Mouse (Mus musculus) hindbrain, embryonic 12.5 days (tissue): ENCODE measurements around the gene Gm973. TPM values are rescaled to one million over a fixed set of nuclear protein-coding genes. Genes with fewer than 3 reads are reported as not detected.

Experiments
- ATAC-seq: fragments of 200-750 bp; cut with Nextera tagmentation; 2 replicates; pipeline ENCODE4 v1.8.0; 2017; ENCODE audit warnings: moderate TSS enrichment; ENCODE audit not compliant: low FRiP score
- H3K27ac ChIP-seq: fragments of 300-500 bp; sonication (generic); 2 replicates; pipeline ENCODE4 v1.5.1; 2016; ENCODE audit warnings: mild to moderate bottlenecking
- H3K27me3 ChIP-seq: fragments of 300-500 bp; sonication (generic); 2 replicates; pipeline ENCODE4 v1.6.1; 2016; ENCODE audit warnings: mild to moderate bottlenecking
- H3K36me3 ChIP-seq: fragments of 300-500 bp; sonication (generic); 2 replicates; pipeline ENCODE4 v1.6.1; 2016; ENCODE audit warnings: mild to moderate bottlenecking
- H3K4me1 ChIP-seq: fragments of 300-500 bp; sonication (generic); 2 replicates; pipeline ENCODE4 v1.6.1; 2016
- H3K4me2 ChIP-seq: fragments of 300-500 bp; sonication (generic); replicated peaks from 2 replicates; pipeline ENCODE4 v1.6.1; 2016; ENCODE audit warnings: mild to moderate bottlenecking
- H3K4me3 ChIP-seq: fragments of 300-500 bp; sonication (generic); 2 replicates; pipeline ENCODE4 v1.5.1; 2016; ENCODE audit warnings: mild to moderate bottlenecking
- H3K9ac ChIP-seq: fragments of 300-500 bp; sonication (generic); 2 replicates; pipeline ENCODE4 v1.6.1; 2016; ENCODE audit warnings: mild to moderate bottlenecking, moderate library complexity
- H3K9me3 ChIP-seq: fragments of 300-500 bp; sonication (generic); replicated peaks from 2 replicates; pipeline ENCODE4 v1.6.1; 2016; ENCODE audit warnings: mild to moderate bottlenecking
- WGBS: fragments of 180-500 bp; shearing (Covaris S2); methylation state at CpG from one replicate; pipeline ENCODE4 v1.1.7; 2016; 5-methylcytosine and 5-hydroxymethylcytosine counted together
- polyA plus RNA-seq: library from polyadenylated mRNA; unstranded; fragments of >200 nt; fragmentation: Nextera tagmentation; extraction: Ambion mirVana; gene quantifications from 2 replicates; pipeline ENCODE4 v1.2.1, GENCODE M21; 2016

Gm973 gene
- polyA plus RNA-seq, result 6.0 and 9.4 TPM in 2 replicates

DNA sequence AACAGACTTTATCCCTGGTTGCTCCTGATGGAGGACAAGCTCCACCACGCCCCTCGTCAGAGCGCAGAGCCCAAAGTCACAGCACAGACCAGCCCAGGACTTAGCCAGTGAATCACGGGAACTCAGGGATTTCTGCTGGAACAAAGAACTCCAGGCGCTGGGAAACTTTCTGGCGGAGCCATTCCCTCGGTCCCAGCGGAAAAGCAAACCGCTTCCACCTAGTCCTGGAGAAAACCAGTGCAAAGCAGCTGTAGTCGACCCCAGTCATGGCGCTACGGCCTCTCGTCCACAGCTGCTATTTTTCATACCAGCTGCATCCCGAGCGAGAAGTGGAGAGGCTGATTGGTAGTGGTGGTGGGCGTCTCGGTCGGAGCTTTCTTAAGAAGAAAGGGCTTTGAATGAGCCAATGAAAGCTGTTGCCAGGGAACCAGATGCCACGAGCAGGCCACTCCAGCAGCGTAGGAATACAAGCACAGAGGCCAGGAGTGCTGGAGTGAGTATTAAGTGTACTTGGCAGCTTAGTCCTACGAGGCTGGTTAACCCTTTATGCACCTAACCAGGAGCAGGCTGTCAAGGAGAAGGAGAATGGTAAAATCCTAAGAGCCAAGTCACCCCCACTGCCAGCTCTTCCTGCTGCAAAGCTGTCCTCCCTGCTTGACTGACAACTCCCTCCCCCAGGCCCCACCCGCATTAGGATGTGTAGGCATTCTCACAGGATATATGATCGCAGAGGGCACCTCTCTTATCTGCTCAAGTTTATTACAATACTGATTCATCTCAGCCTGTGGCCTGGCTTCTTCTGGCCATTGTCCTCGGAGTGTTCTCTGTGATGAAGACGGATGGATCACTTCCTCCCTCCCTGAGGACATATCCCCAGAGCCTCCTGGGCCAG is at the start of gene Gm973:
Gene Gm973 (plus strand): TSS at position 239 of the 892 bp plus-strand sequence.
- peak within 1 kb of the TSS; percentile 95 for H3K27ac ChIP-seq
- H3K9ac ChIP-seq, result peak within 1 kb of the TSS; percentile 43
- peak within 1 kb of the TSS; percentile 55 for H3K4me2 ChIP-seq
- peak; percentile 94 for ATAC-seq
- 3% methylated on average over 25 of the region's 25 CpGs for WGBS
- peak within 1 kb of the TSS; percentile 31 for H3K4me3 ChIP-seq
- no peaks in the 10 kb centered on the region for H3K9me3 ChIP-seq
- H3K36me3 ChIP-seq, result no peaks in the 10 kb centered on the region
- no peaks in the 10 kb centered on the region for H3K27me3 ChIP-seq
- H3K4me1 ChIP-seq, result peaks cover 37% of the 10 kb centered on the region

DNA sequence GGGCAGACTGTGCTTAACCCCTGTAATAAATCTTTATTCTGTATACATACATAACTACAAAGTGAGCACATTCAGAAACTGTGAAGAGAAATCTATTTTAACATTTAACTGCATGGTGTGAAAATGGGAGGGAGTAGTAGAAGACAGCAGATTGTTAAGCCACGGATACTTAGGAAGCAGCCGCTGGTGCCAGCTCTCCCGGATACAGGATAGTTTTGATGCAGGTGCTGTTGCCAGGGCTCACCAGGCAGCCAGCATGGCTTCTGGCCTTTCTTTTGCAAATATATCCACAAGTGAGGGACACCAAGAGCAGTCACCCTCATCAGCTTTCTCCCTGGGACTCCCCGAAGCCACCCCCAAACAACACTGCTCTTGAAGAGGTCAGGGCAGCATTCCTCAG is 46.9 kb upstream of the Gm973 start:
- Histone ChIP-seq H3K27ac (no peak overlapping the region), H3K27me3 (no peaks in the 10 kb centered on the region), H3K36me3 (no peaks in the 10 kb centered on the region), H3K4me1 (peaks cover 42% of the 10 kb centered on the region), H3K4me2 (no peak overlapping the region), H3K9ac (no peak overlapping the region), H3K4me3 (no peak overlapping the region), H3K9me3 (no peaks in the 10 kb centered on the region)
- 29% methylated on average over 4 of the region's 4 CpGs for WGBS
- no peak for ATAC-seq

DNA sequence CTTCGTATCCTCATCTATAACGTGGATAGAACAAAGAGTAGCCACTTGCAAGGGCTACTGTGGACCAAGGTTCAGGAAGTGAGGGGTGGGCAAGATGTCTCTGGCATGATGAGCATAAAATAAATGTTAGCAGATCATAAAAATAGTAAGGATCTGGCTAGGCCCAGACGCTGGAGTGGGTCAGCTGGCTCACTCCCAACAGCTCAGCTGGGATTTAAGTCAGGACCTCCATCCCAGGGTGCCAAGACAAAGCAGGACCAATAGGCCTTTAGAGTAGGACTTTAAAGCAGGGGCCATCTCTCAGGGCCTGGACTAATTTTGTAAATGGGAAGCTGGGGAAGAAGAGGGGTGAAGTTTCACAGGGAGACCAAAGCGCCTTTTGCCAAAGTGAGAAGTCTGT is 45.3 kb upstream of the Gm973 start:
- no peak overlapping the region for H3K4me3 ChIP-seq
- H3K27ac ChIP-seq, result no peak overlapping the region
- H3K27me3 ChIP-seq, result 0 out of 2 replicates have a peak, but pooled peaks cover 2% of the 10 kb centered on the region
- peaks cover 28% of the 10 kb centered on the region for H3K4me1 ChIP-seq
- H3K4me2 ChIP-seq, result no peak overlapping the region
- WGBS, result 47% methylated on average over 4 of the region's 4 CpGs
- H3K36me3 ChIP-seq, result no peaks in the 10 kb centered on the region
- no peak for ATAC-seq
- H3K9ac ChIP-seq, result no peak overlapping the region
- H3K9me3 ChIP-seq, result no peaks in the 10 kb centered on the region

DNA sequence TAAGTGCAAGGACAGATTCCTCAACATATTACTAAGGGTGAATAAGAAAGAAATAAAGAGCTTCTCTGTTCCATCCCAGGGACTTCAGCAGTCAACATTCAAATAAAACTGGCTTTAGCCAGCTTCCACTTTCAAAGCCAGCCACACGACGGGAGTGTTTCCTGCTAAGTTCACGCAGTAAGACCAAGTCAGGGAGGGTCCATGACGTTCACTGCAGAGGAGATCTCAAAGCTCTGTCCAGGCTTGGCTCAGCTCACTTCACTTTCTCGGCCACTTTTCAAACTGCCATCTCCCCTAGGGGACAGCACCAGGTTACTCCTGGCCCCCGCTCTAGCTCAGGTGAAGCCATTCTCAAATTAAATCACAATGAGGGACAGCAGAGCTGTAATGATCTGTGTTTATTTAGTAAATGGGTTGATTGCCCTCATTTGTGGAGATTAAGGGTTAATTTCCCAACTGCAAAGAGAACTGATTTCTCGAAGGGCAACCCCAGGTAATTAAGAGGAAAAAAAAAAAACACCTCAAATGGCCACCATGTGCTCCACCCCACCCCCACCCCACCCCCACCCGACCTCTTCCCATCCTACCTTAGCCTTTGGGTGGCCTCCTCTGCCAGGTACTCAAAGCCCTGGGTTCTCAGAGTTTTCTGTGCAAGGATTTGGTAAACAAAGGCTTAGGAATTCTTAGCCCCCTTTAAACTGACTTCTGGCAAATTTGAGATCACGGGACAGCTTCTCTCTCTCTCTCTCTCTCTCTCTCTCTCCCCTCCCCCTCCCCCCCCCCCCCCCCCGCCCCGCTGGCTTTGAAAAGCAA is 43.5 kb upstream of the Gm973 start:
- Histone ChIP-seq H3K9ac (no peak overlapping the region), H3K4me3 (no peak overlapping the region), H3K27me3 (peaks cover 2% of the 10 kb centered on the region; the same call in 1 of the 2 replicates), H3K36me3 (no peaks in the 10 kb centered on the region), H3K27ac (no peak overlapping the region), H3K9me3 (no peaks in the 10 kb centered on the region), H3K4me2 (no peak overlapping the region), H3K4me1 (peaks cover 21% of the 10 kb centered on the region)
- no peak for ATAC-seq
- WGBS, result 16% methylated on average over 10 of the region's 11 CpGs

DNA sequence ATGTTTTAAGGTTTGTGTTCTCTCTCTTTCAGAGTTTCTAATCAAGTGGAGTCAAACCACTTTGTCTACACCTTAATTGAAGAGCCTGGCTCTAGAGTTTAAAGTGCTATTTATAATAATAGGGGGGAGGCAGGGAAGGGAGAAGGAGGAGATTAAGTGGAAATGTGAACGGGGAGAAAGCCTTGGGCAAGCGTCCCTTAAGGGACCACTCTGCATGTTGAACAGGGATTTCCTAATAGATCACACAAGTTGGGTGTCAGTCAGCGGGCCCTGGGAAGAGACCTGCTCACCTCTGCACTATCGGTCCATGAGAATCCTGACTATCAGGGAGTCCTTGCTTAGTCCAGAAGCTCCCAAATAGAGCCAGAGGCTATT is 42.9 kb upstream of the Gm973 start:
- Histone ChIP-seq H3K9ac (no peak overlapping the region), H3K27me3 (peaks cover 2% of the 10 kb centered on the region; the same call in 1 of the 2 replicates), H3K4me1 (peaks cover 21% of the 10 kb centered on the region), H3K27ac (no peak overlapping the region), H3K4me3 (no peak overlapping the region), H3K9me3 (no peaks in the 10 kb centered on the region), H3K36me3 (no peaks in the 10 kb centered on the region), H3K4me2 (no peak overlapping the region)
- WGBS, result 13% methylated on average over 4 of the region's 4 CpGs
- no peak for ATAC-seq

DNA sequence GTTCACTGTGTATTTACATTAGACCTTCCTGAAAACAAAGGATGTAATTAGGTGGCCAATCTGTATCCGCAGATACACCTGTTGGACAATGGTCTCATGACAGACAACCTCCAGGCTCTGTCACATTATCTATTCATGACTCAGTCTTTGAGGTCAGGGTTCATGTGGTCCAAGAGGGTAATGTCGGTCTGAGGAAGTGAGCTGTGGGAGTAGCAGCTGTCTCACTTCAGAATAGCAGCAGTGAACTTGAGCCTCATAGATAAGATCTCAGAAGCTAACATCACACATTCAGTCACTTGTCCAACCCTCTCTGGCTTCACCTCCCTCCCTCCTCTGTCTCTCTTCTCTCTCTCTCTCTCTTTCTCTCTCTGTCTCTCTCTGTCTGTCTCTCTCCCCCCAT is 40.4 kb upstream of the Gm973 start:
- H3K4me3 ChIP-seq, result no peak overlapping the region
- 26% methylated on average over 2 of the region's 2 CpGs for WGBS
- H3K36me3 ChIP-seq, result no peaks in the 10 kb centered on the region
- H3K27ac ChIP-seq, result no peak overlapping the region
- H3K4me2 ChIP-seq, result no peak overlapping the region
- H3K9ac ChIP-seq, result no peak overlapping the region
- no peak for ATAC-seq
- H3K4me1 ChIP-seq, result peaks cover 21% of the 10 kb centered on the region
- H3K27me3 ChIP-seq, result peaks cover 2% of the 10 kb centered on the region; the same call in 1 of the 2 replicates
- H3K9me3 ChIP-seq, result no peaks in the 10 kb centered on the region

DNA sequence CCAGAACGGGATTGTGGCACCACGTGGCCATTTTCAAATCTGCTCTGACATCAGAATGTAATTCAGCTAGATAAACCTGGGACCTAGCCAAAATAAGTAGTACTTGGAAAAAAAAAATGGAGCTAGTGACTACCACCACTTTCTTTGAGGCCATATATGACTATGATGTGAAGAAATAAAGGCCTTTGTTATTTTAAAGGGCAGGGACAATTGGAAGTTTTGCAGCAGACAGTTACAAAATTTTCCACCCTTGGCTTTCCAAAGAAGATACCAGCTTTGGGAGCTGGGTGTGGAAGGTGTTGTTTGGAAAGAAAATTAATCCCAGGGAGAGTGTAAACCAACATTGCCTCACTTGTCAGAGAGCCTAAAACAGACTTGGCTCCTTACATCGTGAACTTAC is 37.2 kb upstream of the Gm973 start:
- no peaks in the 10 kb centered on the region for H3K36me3 ChIP-seq
- H3K4me3 ChIP-seq, result no peak overlapping the region
- H3K27me3 ChIP-seq, result peaks cover 2% of the 10 kb centered on the region
- no peaks in the 10 kb centered on the region for H3K9me3 ChIP-seq
- H3K9ac ChIP-seq, result no peak overlapping the region
- ATAC-seq, result no peak
- WGBS, result 81% methylated on average over 3 of the region's 3 CpGs
- peaks cover 21% of the 10 kb centered on the region for H3K4me1 ChIP-seq
- no peak overlapping the region for H3K27ac ChIP-seq
- no peak overlapping the region for H3K4me2 ChIP-seq

DNA sequence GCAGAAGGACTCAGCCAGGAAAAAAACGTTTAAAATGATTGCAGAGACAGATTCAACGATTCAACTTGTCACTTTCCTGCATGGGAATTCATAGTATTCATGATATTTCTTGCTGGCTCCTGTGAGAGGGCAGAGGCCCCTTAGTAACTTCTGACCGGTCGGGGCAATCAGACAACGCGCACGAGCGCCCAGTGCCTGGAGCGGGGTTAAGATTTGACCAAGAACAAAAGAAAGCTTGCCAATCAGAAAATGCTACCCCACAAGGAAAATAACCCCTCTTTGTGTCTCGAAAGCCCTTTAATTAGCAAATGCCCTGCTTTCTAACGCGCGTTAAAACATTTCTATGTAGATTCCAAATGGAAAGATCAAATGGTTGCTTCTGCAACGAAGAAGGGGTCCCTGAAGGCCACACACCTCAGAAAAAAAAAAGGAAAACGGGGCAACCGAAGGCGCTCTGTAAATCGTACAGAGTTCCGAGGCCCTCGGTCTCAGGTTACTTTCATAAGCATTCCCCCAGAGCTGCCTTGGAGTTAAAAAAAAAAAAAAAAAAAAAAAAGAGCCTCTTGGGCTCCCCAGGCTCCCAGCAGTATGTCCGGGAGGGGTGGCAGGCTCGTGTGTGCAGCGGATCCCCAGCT is 35.1 kb upstream of the Gm973 start:
- peak overlapping the region; percentile 84 for H3K27ac ChIP-seq
- H3K36me3 ChIP-seq, result no peaks in the 10 kb centered on the region
- H3K4me3 ChIP-seq, result peak overlapping the region; percentile 79

DNA sequence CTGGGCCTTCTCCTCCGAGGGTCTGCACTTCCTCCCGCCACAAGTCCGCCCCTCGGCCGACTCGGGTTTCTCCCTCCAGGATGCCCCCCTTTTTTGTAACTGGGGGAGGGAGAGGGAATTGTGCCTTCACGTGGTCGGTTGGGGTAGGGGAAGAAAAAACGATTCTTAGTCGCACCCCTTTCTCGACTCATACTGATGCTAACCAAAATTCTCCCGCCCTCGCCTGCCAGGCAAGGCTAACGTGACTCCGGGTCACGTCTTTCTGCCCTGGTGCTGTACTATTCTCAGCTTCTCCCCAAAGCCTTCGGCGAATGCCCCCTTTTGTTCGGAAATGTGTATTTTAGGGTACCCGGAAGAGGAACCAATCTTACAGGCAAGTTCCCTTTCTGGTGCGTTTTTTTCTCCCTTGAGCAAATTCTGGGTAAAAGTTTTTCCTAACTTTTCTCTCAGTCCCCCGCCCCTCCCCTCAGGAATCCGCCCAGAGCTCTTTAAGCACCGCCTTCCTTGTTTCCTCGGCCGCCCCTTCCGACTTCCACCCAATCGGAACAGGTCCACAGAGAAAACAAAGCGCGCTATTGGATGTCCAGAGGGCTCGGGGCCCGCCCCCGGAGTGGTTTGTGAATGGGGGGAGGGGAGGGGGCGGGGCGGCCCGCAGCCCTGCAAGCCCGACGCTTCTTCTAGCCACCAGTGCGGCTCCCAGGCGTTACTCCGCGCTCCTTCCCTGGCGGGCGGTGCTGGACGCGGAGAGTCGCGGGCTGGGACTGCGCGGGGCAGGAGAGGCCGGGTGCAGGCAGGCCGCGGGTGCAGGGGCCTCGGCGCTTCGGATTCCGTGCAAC is 34.4 kb upstream of the Gm973 start:
- Histone ChIP-seq H3K4me1 (peaks cover 36% of the 10 kb centered on the region), H3K27me3 (no peaks in the 10 kb centered on the region; the same call in none of the 2 replicates), H3K27ac (peak overlapping the region; percentile 84), H3K9ac (peak overlapping the region; percentile 87), H3K4me2 (peak overlapping the region; percentile 98), H3K9me3 (no peaks in the 10 kb centered on the region), H3K4me3 (peak overlapping the region; percentile 79), H3K36me3 (no peaks in the 10 kb centered on the region)
- peak; percentile 94 for ATAC-seq
- under 1% methylated on average over 54 of the region's 57 CpGs for WGBS

More for the DNA sequence above, 35.1 kb upstream of the Gm973 start:
- Histone ChIP-seq H3K9me3 (no peaks in the 10 kb centered on the region), H3K27me3 (no peaks in the 10 kb centered on the region; the same call in none of the 2 replicates), H3K4me2 (peak overlapping the region; percentile 98), H3K9ac (peak overlapping the region; percentile 33), H3K4me1 (peaks cover 33% of the 10 kb centered on the region)
- ATAC-seq, result no peak
- 2% methylated on average over 23 of the region's 23 CpGs for WGBS

DNA sequence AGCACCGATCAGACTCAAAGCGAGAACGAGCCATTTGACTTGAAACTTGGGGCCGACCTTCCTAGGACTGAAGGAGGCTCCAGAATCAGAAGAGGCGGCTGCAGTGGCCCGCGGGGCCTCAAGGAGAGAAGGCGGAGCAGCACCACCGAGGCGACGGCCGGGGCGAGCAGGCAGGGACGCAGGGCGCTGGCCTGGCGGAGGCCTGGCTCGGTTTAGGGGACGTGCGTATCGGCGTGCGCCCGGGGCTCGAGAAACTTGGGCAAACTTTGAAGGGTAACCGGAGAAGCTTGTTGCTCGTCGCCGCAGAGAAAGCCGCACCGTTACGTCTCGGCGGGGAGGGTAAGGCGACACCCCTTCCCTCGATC is 33.8 kb upstream of the Gm973 start, which contains the start of gene Fzd7:
Gene Fzd7 (plus strand): TSS at position 94 of the 365 bp plus-strand sequence.
- H3K4me3 ChIP-seq, result peak within 1 kb of the TSS; percentile 79
- H3K27me3 ChIP-seq, result no peaks in the 10 kb centered on the region; the same call in none of the 2 replicates
- no peaks in the 10 kb centered on the region for H3K9me3 ChIP-seq
- H3K27ac ChIP-seq, result peak within 1 kb of the TSS; percentile 84
- under 1% methylated on average over 33 of the region's 35 CpGs for WGBS
- ATAC-seq, result peak; percentile 47
- H3K9ac ChIP-seq, result peak within 1 kb of the TSS; percentile 87
- peak within 1 kb of the TSS; percentile 98 for H3K4me2 ChIP-seq
- no peaks in the 10 kb centered on the region for H3K36me3 ChIP-seq
- H3K4me1 ChIP-seq, result peaks cover 42% of the 10 kb centered on the region
